Comparison of ENCODE assay signal across 12 mouse cellular contexts in genomic region chr5:93128765-93129164, GRCm38 (mm10). TPM values are rescaled to one million over a fixed set of nuclear protein-coding genes. Genes with fewer than 3 reads are reported as not detected.
A peak's percentile ranks its signal among the peaks of the same experiment; 100 is the strongest.
DNase-seq lines count a peak whose midpoint lies in the region; ATAC-seq and TF ChIP-seq lines count a peak whose summit lies in the region.
"Had no signal": no experiment of that assay in that cellular context is flagged by ENCODE, and none has a peak within 500 bp of the region (broad histone marks: within the 10 kb centered on the region; RNA-seq: fewer than 3 reads in every experiment).

No protein-coding gene starts in this region.

- no peak for ATAC-seq in forebrain, embryonic 15.5 days (replicated peaks)
- no peak for ATAC-seq in kidney, embryonic 15.5 days (replicated peaks; ENCODE audit: low FRiP score)
- ATAC-seq: lung, postnatal 0 days had no signal

- H3K27ac ChIP-seq in forebrain, embryonic 15.5 days (replicated peaks), result peak overlapping the region; percentile 57; the same call in 1 of the 2 replicates
- peak overlapping the region; percentile 92 for H3K27ac ChIP-seq in kidney, embryonic 15.5 days

- no peak overlapping the region for H3K4me3 ChIP-seq in forebrain, embryonic 15.5 days
- no peak overlapping the region for H3K4me3 ChIP-seq in kidney, embryonic 15.5 days (replicated peaks)
- no peak overlapping the region for H3K4me3 ChIP-seq in myocyte
- H3K4me3 ChIP-seq: heart, adult 2 months; limb, embryonic 15.5 days had no signal

- H3K4me2 ChIP-seq in forebrain, embryonic 15.5 days (replicated peaks), result no peak overlapping the region
- H3K4me2 ChIP-seq in kidney, embryonic 15.5 days, result no peak overlapping the region
- H3K4me2 ChIP-seq in myocyte (ENCODE audit: low read depth), result peak overlapping the region; percentile 76
- H3K4me2 ChIP-seq: limb, embryonic 15.5 days had no signal

- H3K79me2 ChIP-seq in myocyte (ENCODE audit: control insufficient read depth, insufficient read depth), result peaks cover 92% of the 10 kb centered on the region

- H3K36me3 ChIP-seq in forebrain, embryonic 15.5 days, result no peaks in the 10 kb centered on the region
- H3K36me3 ChIP-seq in kidney, embryonic 15.5 days, result no peaks in the 10 kb centered on the region
- no peaks in the 10 kb centered on the region for H3K36me3 ChIP-seq in myocyte (ENCODE audit: control insufficient read depth, insufficient read depth)
- H3K36me3 ChIP-seq: limb, embryonic 15.5 days had no signal

- peaks cover 83% of the 10 kb centered on the region for H3K4me1 ChIP-seq in forebrain, embryonic 15.5 days
- H3K4me1 ChIP-seq in kidney, embryonic 15.5 days, result peaks cover 98% of the 10 kb centered on the region

- no peaks in the 10 kb centered on the region for H3K9me3 ChIP-seq in forebrain, embryonic 15.5 days
- no peaks in the 10 kb centered on the region for H3K9me3 ChIP-seq in kidney, embryonic 15.5 days (replicated peaks)
- H3K9me3 ChIP-seq: limb, embryonic 15.5 days had no signal

- no peak overlapping the region for H3ac ChIP-seq in myocyte (ENCODE audit: control insufficient read depth, insufficient read length)

- no peaks in the 10 kb centered on the region for H3K27me3 ChIP-seq in forebrain, embryonic 15.5 days
- H3K27me3 ChIP-seq in kidney, embryonic 15.5 days, result no peaks in the 10 kb centered on the region
- no peaks in the 10 kb centered on the region for H3K27me3 ChIP-seq in myocyte (ENCODE audit: control insufficient read depth, insufficient read depth, insufficient read length)
- H3K27me3 ChIP-seq: limb, embryonic 15.5 days had no signal

- WGBS in forebrain, embryonic 15.5 days, result 80% methylated on average over 3 of the region's 3 CpGs
- WGBS in kidney, embryonic 15.5 days, result 71% methylated on average over 3 of the region's 3 CpGs

- peak; percentile 58 for DNase-seq in kidney, adult 18-20 months
- no peak for DNase-seq in kidney, postnatal 4 days
- DNase-seq in layer of hippocampus, adult 9-11 months, result no peak
- DNase-seq in right cerebral cortex, postnatal 4 days, result no peak
- DNase-seq in urinary bladder, postnatal 36 days (ENCODE audit: low spot score in 2 of 2), result no peak
- DNase-seq: heart, adult 2 months; thymus, adult 18-20 months had no signal

- TF ChIP-seq POLR2A in myocyte (IDR thresholded peaks at IDR 0.05; ENCODE audit: insufficient read length, low read depth), result no peak

- H3K9ac ChIP-seq in forebrain, embryonic 15.5 days (replicated peaks), result no peak overlapping the region
- H3K9ac ChIP-seq in kidney, embryonic 15.5 days, result no peak overlapping the region
- H3K9ac ChIP-seq: limb, embryonic 15.5 days had no signal

TF ChIP-seq in myocyte, 11 proteins besides CTCF, POLR2A, EP300 and RAD21:
- TF ChIP-seq E2F4 (IDR thresholded peaks at IDR 0.05; ENCODE audit: insufficient read depth), result no peak
- TF ChIP-seq REST (IDR thresholded peaks at IDR 0.05; ENCODE audit: insufficient read depth, insufficient read length), result no peak
- TF ChIP-seq MYOG (IDR thresholded peaks at IDR 0.05; ENCODE audit: control insufficient read depth in 1 of 3, insufficient read depth in 1 of 3, insufficient read length in 2 of 3, low read depth in 2 of 3), result no peak
- no peak for TF ChIP-seq SRF (IDR thresholded peaks at IDR 0.05; ENCODE audit: control insufficient read depth, insufficient read length, low read depth)

RNA-seq across cellular contexts. Expression of gene Sept11, which starts 35.5 kb away (rescaled TPM):
- polyA plus RNA-seq in forebrain, embryonic 15.5 days (2015; fragmentation: Nextera tagmentation; extraction: Ambion mirVana), result 174 and 180 TPM in 2 replicates
- polyA plus RNA-seq in kidney, embryonic 15.5 days (2015; fragmentation: Nextera tagmentation; extraction: Ambion mirVana), result 221 and 222 TPM in 2 replicates
- polyA plus RNA-seq in myocyte (2012; fragmentation: generic; extraction: Trizol), result 114 TPM
